Mouse (Mus musculus) liver, embryonic 14.5 days (tissue): Measurements from ENCODE around the gene Crip2.

Experiments
- CTCF ChIP-seq: IDR thresholded peaks from 2 replicates; pipeline ENCODE4 v1.5.1; 2016; ENCODE audit warnings: antibody characterized with exemption, low read depth, control low read depth
- EP300 ChIP-seq: IDR thresholded peaks from 2 replicates; pipeline ENCODE4 v1.6.1; 2016; ENCODE audit warnings: antibody characterized with exemption, low read depth

DNA sequence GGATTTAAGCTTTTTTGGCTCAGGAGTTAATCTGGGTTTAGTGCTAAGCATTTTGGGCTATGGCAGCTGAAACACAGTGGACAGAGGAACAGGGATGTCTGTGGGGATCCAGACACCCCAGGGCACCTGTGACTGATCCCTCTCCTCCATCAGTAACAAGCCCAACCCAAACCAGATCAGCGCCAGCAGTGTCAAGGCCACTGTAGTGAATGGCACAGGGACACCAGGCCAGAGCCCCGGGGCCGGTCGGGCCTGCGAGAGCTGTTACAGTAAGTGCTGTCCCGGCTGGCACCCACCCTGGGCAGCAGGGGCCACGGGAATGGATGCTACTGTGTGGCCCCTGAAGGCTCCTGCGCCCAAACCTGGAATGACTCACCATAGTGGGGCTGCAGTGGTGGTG lies 9.3 kb upstream of the Crip2 start:
- TF ChIP-seq CTCF (no peak), EP300 (no peak)
